Mouse (Mus musculus) CH12.LX (cell line): ENCODE results near the gene Oit3.

Experiments
- CHD2 ChIP-seq: IDR thresholded peaks from 2 replicates; pipeline ENCODE4 v1.6.1; 2011; ENCODE audit warnings: low read length, improper control_type of control experiment
- CTCF ChIP-seq, 2 experiments: IDR thresholded peaks in 1 of 2; conservative IDR thresholded peaks in 1 of 2; 2 replicates each; pipeline ENCODE4 v1.5.1; 2011 to 2012; ENCODE audit warnings: low read depth in 2 of 2, low read length in 2 of 2, improper control_type of control experiment in 1 of 2, inconsistent platforms in 1 of 2, mild to moderate bottlenecking in 1 of 2, moderate library complexity in 1 of 2
- ELF1 ChIP-seq: IDR thresholded peaks from 2 replicates; pipeline ENCODE4 v1.6.1; 2014; ENCODE audit warnings: low read depth, mild to moderate bottlenecking, inconsistent platforms, low read length, improper control_type of control experiment
- EP300 ChIP-seq: IDR thresholded peaks from 2 replicates; pipeline ENCODE4 v1.6.1; 2011; ENCODE audit warnings: low read length, improper control_type of control experiment
- HCFC1 ChIP-seq: IDR thresholded peaks from 2 replicates; pipeline ENCODE4 v1.6.1; 2012; ENCODE audit warnings: low read depth, mild to moderate bottlenecking, inconsistent platforms, low read length, improper control_type of control experiment
- MAFK ChIP-seq: IDR thresholded peaks from 2 replicates; pipeline ENCODE4 v1.6.1; 2011; ENCODE audit warnings: low read length, improper control_type of control experiment; ENCODE audit not compliant: insufficient replicate concordance
- NRF1 ChIP-seq: IDR thresholded peaks from 2 replicates; pipeline ENCODE4 v1.6.1; 2014; ENCODE audit warnings: low read depth, mild to moderate bottlenecking, inconsistent platforms, low read length, improper control_type of control experiment, moderate library complexity
- POLR2A ChIP-seq: IDR thresholded peaks from 2 replicates; pipeline ENCODE4 v1.6.1; 2011; ENCODE audit warnings: low read depth, mild to moderate bottlenecking, improper control_type of control experiment, low read length
- POLR2AphosphoS2 ChIP-seq: IDR thresholded peaks from 2 replicates; pipeline ENCODE4 v1.6.1; 2011; ENCODE audit warnings: low read depth, low read length, improper control_type of control experiment
- RAD21 ChIP-seq: IDR thresholded peaks from 2 replicates; pipeline ENCODE4 v1.6.1; 2011; ENCODE audit warnings: low read depth, mild to moderate bottlenecking, low read length, improper control_type of control experiment, moderate library complexity
- SIN3A ChIP-seq: IDR thresholded peaks from 2 replicates; pipeline ENCODE4 v1.6.1; 2012; ENCODE audit warnings: low read length, improper control_type of control experiment, inconsistent platforms
- SMC3 ChIP-seq: IDR thresholded peaks from 2 replicates; pipeline ENCODE4 v1.6.1; 2011; ENCODE audit warnings: low read depth, low read length, improper control_type of control experiment
- ZKSCAN1 ChIP-seq: IDR thresholded peaks from 2 replicates; pipeline ENCODE4 v1.6.1; 2012; ENCODE audit warnings: low read depth, inconsistent platforms, low read length, improper control_type of control experiment, borderline replicate concordance
- ZMIZ1 ChIP-seq: IDR thresholded peaks from 2 replicates; pipeline ENCODE4 v1.6.1; 2012; ENCODE audit warnings: low read depth, mild to moderate bottlenecking, inconsistent platforms, low read length, improper control_type of control experiment

DNA sequence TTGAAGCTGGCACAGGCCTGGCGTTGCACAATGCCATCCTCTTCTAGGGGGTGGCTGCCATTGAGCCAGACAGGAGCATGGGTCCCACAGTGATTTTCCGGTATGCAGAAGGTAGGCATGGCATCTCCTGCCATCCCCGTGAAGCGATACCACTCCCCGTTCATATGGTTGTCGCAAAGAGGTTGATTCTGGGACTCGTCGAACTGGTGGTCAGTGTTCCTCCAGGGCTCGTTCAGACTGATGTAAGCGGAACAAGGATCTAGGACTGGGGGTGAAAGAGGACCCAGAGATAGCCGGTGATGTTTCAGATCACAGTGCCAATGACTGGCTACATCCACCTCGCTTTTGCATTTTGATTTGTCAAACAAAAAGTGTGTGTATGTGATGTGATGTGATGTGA lies 2.9 kb downstream of the Oit3 start:
- TF ChIP-seq CHD2 (no peak), CTCF (conservative IDR thresholded peaks at IDR 0.05 in 1 of 2, IDR thresholded peaks at IDR 0.05 in 1 of 2; ENCODE audit: low read depth in 2 of 2, low read length in 2 of 2) (no peak), NRF1 (no peak), ELF1 (no peak), MAFK (no peak), ZKSCAN1 (no peak), POLR2A (no peak), RAD21 (no peak), POLR2AphosphoS2 (no peak), EP300 (no peak), SMC3 (no peak), SIN3A (no peak), HCFC1 (no peak), ZMIZ1 (no peak)
